Mouse (Mus musculus) ovary, postnatal 36 days (tissue): ENCODE measurements at regions not wholly inside any gene's neighbourhood (a gene's known extent, or its start where the extent isn't known, plus 50 kb on each side); places are given as distances from the start of the nearest gene placed in this dataset.

ENCODE experiments used
- DNase-seq: peaks from one replicate; pipeline ENCODE4 v3.0.0; 2022; ENCODE audit warnings: low spot score, mixed read lengths

DNA sequence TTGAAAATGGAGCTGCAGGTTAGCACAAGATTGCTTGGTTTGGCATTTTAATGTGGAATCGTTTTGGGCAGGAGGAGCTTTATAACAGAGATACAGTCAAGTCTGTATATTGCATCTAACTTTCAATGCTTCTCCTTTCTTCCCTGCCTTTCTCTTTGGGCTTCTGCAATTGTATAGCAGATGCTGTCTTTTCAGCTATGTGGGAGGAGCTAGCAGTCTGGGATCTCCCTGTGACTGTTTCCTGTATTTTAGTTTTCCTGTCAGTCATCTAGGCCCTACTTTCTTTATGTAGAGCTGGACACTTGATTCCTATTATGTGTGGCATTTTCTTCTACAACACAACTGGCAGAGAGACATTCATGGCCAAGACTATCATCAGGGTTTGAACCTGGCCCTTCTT, 313.5 kb downstream of the Bcl11a start:
- DNase-seq = no peak

DNA sequence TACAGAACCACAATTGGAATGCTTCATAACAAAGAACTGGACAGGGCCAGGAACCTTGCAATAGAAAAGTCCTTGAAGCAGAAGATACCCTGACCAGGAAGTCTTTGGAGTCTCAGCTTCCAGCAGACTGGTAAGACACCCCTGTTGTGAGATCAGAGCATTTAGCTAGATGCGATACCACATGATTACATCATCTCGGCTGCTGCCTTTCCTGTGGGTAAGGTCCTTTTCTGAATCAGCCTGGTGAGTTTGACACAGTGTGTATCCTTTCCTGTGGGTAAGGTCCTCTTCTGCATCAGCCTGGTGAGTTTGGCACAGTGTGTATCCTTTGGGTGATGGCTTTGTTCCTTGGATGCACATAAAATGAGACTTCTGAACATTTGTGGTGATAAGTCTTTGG, 317.6 kb downstream of the Bcl11a start:
- DNase-seq = no peak

DNA sequence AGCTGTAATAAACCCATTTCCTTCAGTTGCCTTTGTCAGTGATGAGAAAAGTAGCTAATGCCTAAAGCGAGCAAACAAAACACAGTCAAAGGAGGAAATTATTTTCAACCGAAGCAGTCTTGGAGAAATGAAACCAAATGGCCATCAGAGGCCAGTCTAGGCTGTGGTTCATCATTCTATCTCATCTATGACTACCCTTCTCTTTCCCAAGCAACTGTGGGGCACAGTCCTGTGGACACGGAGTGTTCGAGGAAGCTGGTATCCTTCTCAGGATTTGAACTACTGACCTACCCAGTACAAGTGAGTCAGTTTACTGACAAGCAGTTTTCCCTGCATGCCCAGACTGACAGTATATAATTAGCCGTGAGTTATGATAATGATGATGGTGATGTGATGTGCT, 319.1 kb downstream of the Bcl11a start:
- DNase-seq = no peak

DNA sequence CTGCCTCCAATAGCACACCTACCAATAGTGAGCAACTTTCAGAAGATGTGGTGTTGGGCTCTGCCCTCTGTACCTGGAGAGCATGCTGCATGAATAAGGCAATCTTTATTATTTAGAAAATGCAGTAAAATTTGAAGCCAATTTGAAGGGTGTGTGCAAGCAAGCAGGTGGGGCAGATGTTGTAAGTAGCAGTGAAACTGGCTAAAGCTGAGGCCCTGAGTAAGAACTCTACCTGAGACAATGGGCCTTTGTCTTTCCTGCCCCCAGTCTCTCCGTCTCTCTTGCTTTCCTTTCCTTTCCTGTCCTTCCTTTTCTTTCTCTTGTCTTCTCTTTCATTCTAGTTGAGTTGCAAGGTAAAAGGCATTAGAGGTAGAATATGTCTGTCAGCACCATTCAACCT, 319.9 kb downstream of the Bcl11a start:
- no peak for DNase-seq

DNA sequence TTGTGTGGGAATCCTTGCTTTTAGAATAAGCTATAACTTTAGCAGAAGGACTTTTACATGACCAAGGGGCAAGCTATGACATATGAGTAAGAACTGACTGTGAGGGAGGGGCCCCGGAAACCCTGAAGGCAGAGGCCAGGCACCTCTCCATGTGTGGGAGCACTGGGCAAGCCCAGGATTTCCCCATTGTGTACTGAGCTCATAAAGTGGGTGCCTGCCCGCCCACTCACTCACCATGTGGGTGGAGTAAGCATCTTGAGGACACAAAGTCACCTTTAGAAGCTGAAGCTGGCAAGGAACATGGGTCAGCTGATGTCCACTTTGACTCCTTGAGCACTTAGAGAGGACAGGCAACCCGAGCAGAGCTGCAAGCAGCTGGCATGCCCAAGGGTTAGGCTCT, 323.3 kb downstream of the Bcl11a start:
- DNase-seq = no peak

DNA sequence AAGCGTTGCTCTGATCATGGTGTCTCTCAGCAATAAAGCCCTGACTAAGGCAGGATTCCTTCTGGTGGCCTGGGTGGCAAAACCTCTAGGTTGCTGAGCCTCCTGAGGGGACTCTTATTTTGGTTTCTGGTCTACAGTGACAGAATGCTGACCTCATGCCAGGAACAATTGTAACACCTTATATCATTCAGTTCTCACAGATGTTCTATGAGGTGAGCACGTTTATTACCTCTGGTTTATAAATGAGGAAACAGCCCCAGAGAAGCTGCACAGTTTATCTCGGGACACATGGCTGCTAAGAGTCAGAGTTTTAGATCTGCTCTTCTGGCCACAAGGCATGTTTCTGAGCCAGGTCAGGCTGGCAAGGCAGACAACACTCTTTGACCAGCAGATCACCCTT, 324.3 kb downstream of the Bcl11a start:
- no peak for DNase-seq

DNA sequence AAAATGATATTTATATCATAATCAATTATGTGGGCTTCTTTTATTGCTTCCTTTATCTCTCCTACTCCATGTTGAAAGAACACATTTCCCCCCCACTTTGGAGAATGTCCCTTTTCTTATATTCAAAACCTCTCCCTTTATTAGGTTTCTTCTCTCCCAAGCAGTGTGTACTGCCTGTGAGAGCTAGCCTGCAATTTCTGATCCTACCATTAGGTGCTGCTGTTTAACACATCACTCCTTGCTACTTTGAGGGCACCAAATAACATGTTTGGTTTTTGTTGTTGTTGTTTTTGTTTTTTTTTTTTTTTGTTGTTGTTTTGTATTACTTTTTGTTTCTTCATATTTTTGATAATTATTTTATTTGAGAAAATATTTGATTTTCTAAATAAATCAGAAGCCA, 336.9 kb downstream of the Bcl11a start:
- DNase-seq = no peak

DNA sequence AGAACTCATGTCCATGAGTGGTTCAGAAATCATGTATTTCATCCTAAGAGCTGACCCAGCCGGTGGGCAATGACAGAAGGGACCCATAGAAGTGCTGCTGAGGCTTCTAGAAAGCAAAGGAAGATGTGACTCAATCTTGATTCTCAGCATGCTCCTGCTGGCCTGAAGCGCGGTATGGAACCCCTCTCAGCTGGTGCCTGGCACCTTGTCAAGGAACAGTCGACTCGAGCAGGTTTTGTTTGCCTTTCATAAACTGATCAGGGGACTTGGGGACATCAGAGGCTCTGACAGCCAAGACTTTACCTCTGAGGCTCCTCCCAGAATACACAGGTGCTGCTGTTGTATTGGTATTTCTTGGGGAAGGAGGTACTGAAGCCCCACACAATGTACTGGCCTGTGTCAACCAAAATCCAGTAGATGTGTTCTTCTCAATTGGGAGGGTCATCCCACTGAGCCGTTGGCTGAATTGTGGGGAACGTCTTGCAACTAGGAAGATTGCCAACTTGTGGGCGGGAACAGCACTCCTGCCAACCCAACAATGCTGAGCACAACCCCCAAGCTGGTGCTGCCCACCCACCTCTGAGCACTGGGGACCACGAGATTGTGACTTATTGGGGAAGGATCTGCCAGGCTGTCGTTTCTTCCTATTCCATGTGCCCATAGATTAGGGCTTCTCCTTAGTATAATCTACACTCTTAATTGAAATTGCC, 344.4 kb downstream of the Bcl11a start:
- no peak for DNase-seq

DNA sequence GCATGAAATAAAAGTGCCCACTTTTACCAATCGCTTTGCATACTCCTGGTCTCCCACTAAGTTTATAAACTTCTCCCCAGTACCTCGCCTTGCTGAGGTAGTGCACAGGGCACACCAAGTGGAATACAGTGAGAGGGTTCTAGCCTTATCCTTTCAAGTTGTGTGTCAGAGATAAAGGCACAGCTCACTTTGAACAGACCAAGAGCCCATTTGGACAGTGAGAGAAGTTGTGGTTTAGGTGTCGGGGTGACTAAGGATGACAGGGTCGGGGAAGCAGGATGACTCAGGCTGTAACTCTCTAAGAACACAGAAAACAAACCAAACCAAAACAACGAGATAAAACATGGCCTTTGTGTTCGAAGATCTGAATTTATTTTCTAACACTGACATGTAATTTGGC, 345.4 kb downstream of the Bcl11a start:
- no peak for DNase-seq

DNA sequence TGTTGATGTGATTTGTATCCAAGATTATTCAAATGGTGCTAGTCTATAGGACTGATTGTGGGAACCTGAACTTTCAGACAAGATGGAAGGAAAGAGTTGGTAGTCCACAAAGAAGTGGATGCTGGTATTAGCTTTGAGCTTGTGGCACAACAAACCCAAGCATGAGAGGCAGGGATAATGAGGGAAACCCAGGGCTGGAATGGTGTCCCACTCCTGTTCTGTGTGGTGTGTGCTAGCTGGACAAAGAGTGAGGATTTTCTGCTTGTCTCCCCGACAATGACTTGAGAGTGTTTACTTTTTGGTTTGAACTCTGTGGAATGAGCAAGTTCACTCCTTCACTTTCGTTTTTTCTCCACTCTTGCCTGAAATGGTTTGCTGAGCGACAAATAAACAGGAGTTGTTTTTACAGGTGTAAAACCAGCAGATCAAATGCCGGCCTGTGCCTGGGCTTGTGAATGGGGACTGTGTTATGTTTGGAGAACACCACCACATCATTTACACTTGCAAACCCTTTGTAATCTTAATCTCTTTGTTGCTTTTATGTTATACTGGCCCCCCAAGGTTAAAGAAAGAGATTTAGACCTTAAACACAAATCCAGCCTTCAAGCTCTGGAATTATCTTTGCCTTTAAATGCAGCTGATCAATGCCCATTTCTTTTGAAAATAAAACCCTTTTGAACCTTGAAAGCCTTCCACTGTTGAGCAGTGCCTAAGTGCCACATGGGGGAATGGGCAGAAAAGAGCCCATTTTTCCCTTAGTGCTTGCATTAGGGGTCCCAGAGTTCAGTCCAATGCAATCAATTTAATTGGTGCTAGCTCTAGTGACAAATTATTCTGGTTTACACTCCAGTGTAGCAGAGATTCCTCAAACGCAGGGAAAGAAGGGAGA, 349.4 kb downstream of the Bcl11a start:
- DNase-seq = no peak

DNA sequence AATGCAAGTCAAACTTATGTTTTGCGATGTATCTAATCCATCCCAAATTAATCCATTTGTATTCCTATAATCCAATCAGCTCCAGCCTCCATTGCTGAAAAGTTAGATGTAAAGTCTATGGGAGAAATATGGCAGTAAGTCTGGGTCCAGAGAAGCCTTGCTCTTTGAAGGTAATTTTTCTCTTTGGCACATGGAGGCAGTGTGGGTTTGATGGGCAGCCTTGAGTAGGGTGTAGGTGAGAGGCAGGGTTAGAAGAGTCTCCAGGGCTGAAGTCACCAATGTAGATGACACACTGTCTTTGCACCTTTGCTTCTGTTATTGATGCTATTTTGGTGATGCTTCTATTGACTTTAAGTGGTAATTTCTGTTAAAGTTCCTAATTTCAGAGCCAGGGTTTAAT, 370.8 kb downstream of the Bcl11a start:
- DNase-seq = no peak

DNA sequence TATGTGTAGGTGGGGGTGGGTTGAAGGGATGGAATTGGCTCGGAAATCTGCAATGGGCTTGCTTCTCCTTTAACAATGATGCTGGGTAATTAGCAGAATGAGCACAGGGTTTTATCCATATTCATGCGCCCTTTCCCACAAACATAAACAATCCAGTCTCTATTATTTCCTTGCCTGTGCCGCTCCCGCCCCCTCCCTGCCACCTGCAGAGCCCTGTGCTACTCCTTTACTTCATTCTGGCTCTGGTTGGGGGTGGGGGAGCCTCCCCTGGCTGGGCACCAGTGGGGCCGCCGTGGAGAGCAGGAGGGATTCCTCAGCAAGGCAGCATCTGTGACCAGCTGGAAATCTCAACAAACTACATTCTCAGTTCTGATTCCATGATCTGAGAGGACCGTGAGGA, 374.4 kb downstream of the Bcl11a start:
- DNase-seq = no peak

DNA sequence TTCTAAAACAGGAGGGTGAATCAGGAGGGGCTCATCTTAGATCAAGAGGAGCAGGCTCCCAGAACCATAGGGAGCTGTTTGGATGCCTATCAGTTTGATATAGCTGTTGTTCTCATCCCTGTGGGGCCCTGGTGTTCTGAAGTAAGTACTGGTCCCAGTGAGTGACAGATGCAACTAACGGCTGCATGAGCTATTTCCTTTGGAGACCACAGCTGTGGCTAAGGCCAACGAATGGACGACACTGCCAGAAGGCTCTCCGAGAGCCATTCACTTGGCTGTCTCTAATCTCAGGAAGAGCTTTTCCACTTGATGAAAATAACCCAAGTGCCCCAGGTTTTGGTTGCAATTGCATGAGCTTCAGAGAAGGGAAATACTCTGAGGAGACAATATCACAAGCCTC, 386.8 kb downstream of the Bcl11a start:
- no peak for DNase-seq

DNA sequence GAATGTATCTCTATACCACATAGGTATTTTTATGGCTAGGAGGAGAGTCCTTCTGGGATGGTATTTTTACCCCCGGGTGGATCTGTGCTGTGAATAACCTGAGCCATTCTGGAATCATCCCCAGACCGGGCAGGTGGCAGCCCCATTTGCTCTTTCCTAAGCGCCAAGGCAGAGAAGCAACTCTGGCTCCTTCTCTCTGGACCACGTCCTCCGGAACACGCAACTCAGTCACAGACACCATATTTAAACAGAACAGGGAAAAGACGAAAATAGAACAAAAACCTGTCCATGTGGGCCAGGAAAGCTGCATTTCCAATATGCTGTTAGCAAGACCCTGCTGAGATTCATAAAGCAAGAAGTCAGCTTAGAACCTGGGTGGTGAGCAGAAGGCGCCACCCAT, 389.6 kb downstream of the Bcl11a start:
- no peak for DNase-seq

DNA sequence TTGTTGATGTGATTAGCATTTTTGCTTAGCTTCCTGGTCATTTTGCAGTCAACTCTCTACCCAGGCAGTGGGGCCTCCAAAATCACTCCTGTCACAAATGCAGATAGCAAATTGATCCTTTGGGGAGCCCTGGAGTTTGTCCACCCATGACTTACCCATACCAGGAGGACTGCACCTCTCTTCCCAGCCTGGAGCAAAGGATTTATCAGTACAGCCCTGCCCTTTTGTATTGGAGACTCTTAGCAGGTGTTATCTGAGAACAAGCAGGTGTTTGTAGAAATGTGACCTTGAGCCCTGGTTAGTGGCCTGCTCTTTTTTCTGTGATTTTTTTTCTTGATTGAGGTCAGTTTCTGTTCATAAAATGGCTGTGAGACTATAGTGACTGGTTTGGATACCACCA, 392.6 kb downstream of the Bcl11a start:
- no peak for DNase-seq

DNA sequence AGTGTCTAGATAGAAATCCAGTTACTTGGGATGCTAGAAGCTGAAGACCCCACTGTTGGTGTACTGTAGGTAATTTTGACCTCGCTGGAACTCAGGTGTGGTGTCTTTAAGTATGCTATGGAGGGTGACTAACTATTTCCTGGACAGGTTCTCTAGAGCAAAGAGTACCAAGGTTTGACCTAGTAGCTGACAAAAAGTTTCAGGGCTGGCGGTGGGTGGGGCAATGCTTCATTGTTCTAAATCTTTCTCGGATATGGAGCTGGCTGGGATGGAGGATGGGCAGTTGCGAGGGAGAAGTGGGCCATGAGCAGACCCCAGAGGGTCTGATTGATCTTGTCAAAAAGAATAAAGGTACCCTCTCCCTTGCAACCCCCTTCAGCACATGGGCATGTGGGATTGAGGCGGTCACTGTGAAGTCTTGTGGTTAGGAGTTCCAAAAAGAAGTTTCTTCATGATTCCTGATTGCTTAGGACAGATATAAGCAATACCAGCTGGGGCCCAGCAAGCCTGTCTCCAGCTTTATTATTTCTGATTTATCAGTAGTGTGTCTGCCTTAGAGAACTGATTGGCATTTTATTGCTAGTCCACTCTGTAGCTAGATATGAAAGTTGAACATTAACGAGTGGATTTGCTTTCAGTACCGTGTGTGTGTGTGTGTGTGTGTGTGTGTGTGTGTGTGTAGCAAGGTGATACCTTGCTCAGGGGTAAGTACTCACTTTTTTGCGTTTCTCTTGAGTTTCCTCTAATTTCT, 394.9 kb downstream of the Bcl11a start:
- no peak for DNase-seq

DNA sequence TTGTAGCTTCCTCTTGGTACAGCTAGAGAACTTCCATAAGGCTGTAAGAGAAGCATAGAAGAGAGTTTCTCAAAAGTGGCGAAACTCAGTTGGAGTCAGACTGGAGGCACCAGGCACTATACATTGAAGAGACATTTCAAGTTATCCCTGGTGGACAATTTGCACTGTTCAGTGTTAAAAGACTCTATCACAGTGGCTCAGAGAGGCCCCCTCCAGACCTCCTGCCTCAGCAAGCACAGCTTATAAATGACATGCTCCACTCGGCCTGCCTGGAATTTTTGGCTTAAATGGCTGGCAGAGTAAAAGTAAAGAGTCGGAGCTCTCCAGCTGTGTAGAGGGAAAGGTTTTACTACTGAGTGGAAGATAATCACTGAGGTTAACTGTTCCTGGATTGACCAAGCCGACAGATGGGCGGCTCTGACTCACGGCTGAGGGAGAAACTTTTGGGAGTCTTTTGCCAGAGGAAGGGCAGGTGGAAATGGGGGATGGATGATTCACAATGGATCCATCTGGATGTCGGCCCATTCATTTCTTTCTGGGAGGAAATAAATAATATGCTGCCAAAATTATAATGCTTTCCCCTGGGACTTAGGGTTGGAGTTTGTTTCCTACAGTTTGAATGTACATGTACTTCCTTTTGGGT, 395.6 kb downstream of the Bcl11a start:
- no peak for DNase-seq

DNA sequence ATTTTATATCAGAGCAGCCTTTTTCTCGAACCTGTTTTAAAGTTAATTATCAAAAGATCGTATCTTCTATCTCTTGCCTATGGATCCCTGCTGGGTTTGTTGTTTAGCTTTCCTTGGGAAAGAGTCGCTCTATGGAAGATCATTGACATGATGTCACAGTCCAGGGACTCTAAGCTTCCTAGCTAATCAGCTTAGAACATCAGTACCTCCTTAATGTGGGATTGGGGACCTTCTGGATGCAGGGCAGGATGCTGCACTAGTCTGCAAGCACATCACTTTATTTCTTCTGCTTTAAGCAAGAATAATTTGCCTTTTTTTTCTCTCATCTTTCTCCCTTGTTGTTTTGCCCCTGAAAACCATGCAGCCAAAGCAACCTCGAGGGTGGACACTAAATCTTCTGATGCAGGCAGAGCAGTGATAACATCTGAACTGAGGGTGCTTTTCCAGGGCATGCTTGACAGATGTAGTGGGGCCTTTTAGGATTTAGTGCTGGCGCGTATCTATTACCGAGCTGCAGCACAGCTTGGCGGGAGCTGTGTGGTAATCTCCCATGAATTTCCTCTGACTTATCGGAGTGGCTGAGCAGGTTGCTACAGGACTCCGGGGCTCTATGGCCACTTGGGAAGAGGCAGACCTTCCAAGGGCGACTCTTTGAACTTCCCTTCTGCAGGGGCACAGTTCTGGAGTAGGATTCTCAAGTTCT, 425.0 kb downstream of the Bcl11a start:
- no peak for DNase-seq

DNA sequence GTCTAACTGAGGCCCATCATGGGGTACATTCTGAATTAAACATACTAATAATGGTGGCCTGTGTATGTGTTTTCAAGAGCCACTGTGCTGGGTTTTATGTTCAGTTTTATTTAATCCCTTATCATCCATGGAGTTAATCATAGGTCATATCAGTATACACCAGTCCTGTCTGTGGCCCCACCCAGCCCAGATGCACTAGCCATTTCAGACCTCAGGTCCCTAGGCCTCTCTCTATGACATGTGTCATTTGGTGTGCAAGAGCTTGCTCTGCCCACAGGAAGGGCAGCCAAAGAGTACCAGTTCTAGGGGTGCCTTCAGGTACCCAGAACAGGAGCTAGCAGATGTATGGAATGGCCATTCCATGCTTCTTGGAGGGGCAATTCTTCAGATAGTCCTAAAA, 437.7 kb downstream of the Bcl11a start:
- no peak for DNase-seq

DNA sequence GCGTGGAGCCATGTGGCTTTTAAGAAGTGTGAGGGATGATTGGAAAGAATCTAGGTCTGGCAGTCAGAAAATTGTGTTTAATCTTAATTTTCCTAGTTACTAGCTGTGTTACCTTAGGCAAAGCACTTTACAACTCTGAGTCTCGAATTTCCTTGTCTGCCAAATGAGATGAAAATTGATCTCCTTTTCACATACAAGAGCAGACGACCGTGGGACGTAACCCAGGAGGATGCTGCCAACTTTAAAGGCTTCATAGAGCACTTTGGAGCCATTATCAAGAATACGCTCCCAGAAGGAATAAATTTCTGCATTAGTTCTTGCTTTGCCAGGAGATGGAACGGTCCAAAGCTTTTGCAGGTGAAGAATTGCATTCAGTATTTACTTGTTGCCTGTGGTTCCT, 457.6 kb downstream of the Bcl11a start:
- DNase-seq = no peak

DNA sequence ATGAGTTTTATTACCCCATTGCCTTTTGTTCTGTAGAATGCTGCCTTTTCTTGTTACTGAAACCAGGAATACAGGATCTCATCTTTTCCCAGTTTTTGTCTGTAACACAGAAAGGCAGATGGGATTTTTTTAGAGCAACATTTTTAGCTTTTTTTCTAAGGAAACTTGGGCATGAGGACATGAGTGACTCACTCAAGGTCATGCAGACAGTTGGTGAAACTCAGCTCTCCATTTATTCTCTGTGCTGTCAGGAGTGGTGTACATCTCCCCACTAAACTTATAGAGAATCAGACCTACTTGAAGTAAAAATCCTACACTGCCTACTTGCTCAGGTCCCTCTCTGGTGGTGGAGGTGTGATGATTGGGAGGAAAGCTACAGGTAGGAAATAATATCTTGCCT, 459.9 kb downstream of the Bcl11a start:
- no peak for DNase-seq

DNA sequence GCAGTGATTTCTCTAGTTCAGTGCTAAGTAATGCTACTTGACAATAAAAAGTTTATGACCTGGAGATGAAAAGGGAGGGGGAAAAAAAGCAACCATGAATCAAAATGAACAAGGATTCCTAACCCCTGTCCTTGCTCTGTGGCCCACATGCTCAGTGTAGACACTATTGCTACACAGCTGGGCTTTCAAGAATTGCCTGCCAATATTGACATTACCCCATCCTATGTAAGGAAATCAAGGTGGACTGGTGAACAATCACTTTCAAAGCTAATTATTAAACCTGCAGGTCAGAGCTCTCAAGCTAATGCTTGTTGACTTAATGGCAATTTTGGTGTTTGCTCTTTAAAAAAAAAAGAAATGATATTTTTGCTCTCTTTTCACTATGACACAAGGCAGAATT, 491.8 kb downstream of the Bcl11a start:
- DNase-seq = no peak
